Mouse (Mus musculus) adrenal gland, postnatal 36 days (tissue): ENCODE measurements at regions not wholly inside any gene's neighbourhood (a gene's known extent, or its start where the extent isn't known, plus 50 kb on each side); places are given as distances from the start of the nearest gene placed in this dataset. TPM values are rescaled to one million over a fixed set of nuclear protein-coding genes. Genes with fewer than 3 reads are reported as not detected.

ENCODE experiments used
- DNase-seq, 2 experiments: peaks; one replicate each; pipeline ENCODE4 v3.0.0; 2021; ENCODE audit warnings: mixed read lengths in 1 of 2
- microRNA-seq: library from miRNA; unstranded; fragments of <30 nt; microRNA quantifications from one replicate; pipeline ENCODE4 v1.2.0, GENCODE M21; 2021

DNA sequence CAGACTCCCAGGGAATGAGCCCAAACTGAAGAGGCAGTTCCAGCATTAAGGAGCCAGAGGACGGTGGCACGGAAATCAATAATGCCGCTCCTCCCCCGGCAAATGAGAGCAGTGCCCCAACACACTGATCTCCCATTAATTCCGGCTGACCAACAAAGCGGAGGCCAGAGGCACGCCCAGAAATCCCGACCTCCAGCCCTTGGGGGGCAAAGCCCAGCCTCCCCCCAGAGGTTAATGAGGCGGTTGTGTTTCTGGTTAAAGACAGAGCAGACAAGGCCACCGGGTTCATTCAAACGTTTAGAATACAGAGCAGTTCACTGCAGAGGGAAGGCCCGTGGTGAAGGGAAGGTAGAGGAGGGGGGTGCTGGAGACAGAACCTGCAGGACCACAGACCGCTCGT is 149.9 kb upstream of the Tshz3 start:
- no peak for DNase-seq

DNA sequence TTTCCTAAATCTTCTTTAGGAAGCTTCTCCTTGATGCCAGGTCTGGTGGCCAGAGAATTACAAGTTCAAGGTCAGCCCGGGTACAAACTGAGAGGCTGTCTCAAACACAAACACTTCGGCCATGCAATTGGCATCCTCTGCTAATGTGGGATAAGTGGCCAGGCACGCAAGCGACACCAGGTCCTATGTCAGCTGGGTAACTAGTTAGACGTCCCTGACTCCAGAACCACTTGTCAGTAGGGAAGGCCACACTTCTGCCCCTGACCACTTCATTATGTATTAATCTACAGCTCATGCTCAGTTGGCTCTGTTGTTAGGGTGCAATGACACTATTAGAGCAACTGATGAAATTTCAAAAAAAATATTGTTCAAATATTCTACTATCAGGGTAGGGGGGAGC is 149.5 kb upstream of the Tshz3 start:
- no peak for DNase-seq

DNA sequence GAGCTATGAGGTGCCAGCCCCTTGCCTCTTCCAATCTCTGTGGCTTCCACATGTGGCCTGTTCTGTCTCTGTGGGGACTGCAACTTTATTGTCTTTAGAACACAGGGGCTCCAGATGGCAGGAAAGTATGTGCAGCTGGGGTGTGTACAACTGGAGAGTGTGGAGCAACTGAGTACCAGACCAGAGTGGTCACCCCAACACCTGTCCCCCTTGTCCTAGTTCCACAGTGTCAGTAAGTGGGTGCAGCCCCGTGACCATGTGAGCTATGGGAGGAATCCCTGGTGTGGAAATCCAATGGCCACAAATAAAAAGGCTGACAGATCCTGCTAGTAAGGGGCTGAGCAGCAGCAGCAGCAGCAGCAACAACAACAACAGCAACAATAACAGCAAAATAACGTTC is 126.9 kb upstream of the Tshz3 start:
- DNase-seq = no peak

DNA sequence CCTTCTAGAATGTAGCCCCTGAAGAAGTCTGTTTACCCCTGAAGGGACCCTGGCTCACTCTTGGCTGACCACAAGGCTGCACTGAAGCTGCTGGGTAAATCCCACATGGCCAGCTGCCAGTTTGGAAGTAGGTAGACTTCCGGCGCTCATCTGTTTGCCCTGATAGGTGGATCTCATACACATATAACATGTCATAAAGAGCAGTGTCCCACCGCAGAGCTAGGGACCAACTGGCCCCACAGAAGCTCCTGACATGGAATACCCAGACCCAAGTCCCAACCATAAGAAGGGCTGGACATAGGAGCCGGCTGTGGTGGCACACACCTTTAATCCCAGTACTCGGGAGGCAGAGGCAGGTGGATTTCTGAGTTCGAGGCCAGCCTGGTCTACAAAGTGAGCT is 115.8 kb upstream of the Tshz3 start:
- no peak for DNase-seq

DNA sequence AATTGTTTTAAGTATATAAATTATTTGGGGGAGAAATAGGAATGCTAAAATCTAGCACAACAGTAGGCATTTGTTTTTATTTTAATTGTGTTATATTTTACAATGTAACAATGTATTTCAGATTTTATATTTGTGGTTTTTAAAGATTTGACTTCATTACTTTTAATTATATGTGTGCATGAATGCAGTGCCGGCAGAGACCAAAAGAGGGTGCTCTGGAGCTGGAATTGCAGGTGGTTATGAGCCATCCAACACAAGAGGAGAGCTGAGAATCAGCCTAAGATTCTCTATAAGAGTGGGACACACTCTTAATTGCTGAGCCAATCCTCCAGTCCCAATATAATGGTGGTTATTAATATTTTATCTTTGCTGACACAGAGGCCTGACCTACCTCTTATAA is 112.9 kb upstream of the Tshz3 start:
- DNase-seq = no peak

DNA sequence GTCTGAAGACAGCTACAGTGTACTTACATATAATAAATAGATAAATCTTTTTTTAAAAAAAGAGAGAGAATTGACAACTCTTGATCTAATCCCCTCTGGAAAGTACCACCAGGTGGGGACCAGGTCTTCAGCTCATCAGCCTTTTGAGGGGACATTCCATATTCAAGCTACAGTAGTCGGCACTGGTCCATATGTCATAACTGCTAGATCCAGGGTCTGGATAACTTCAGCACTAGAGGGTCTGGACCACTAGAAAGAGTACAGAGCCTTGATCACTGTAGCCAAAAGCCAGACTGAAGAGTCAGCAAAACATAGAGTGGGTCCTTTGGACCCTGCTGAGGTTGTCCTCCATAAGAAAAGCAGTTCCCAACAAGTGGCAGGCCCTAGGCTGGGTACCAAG is 106.4 kb upstream of the Tshz3 start:
- no peak for DNase-seq

DNA sequence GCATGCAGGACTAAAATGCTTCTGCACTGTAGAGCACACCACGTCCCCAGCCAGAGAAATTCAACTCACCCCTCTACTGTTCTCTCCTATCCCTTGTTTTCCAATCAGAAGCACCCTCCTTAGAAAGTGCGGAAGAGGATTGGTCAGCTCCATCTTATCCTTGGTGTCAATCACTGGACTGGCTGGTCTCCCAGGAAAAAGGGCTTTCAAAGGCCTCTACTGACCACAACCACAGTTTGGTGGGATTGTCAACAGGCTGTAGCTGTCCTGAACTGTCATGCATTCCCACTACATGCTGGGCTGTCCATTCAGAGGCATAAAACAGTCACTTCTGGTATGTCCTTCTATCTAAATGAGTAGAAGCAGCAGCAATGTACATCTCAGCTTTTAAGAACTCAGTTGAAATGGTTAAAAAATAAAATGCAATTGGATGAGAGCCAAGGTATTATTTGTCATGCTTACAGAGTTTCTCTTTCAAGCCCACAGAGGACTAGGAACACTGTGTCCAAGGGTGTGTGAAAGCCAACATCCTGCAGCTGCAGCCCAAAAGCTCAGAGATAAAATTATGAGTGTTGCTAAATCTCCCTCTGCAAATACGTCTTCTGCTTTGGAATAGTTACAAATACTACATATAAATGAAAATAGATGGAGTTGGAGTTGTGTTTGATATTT is 101.2 kb upstream of the Tshz3 start:
- DNase-seq = no peak

DNA sequence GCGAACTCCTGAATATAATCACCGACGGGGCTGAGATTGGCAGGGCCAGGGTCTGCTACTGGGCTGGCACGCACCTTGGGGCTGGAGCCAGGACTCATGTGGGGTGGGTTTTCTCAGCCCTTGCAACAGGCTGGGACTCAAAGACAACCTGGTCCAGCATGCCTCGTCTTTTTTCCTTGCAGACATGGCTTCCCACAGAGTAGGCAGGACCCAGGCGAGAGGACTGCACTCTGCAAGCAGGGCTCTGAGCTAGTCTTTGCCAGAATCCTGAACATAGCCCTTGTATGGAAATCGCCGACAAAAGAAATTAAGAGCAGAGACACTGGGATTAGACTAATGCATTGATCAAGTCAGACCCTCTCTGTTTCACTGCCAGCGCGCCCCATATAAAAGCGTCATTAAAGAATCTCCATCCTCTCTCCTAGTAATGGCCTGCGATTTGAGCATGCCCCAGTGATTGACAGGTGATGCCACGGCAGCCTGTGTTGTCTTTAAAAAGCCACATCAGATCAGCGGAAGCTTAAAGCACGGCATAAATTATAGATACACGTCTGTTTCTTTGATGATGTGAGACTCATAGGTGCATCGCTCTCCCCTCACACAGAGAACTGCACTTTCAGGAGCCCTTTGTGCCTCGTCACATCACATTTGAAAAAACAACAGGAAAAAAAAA is 92.8 kb upstream of the Tshz3 start:
- no peak for DNase-seq

DNA sequence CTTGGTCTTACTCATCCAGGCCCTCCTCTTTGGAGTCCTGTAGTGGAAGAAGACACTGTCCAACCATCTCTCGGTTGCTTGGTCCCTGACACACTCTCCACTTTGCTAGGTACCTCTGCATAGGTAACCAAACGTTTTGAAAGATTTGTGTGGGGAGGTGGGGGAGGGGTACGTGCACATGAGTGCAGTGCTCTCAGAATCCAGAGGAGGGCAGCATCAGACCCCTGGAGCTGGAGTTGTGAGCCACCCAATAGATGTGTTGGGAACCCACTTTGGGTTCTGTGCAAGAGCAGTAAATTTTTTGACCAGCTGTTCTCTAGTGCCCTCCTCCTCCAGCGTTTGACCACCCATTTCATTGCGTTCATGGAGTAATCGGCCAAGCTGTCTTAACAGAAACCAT is 77.7 kb upstream of the Tshz3 start:
- peak in 1 of 2 experiments; percentile 2 for DNase-seq

DNA sequence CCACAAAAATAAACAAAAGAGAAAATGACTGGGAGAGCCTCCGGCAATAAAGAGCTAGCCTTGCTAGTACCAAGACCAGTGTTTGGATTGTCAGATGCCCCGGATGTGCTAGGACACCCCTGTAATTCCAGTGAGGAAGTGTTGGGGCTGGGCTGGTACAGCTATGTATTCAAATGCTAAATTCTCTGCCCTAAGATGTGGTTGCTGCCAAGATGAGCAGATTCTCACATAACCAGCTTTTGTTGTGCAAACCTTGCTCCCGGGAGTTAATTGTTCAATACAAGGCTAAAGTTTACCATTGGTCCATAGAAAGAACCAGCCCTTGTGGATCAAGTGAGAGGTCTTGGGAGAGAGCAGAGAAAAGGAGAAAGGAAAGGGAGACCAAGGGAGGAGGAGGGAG is 53.7 kb upstream of the Tshz3 start:
- DNase-seq = no peak

Small RNA genes lying in the stretch of these regions (microRNA-seq; reads per million reads assigned to microRNA genes)
- gene Gm25247 = not detected
